Mouse (Mus musculus) midbrain, embryonic 11.5 days (tissue): ENCODE measurements around the gene Emd. TPM values are rescaled to one million over a fixed set of nuclear protein-coding genes. Genes with fewer than 3 reads are reported as not detected.

Experiments
- ATAC-seq: fragments of 200-750 bp; cut with Nextera tagmentation; 2 replicates; pipeline ENCODE4 v1.8.0; 2017; ENCODE audit warnings: moderate TSS enrichment, moderate library complexity; ENCODE audit not compliant: low FRiP score
- DNase-seq: peaks from one replicate; pipeline ENCODE4 v3.0.0; 2015; ENCODE audit warnings: low spot score; ENCODE audit errors: missing footprints
- H3K27ac ChIP-seq: fragments of 300-500 bp; sonication (generic); 2 replicates; pipeline ENCODE4 v1.5.1; 2014; ENCODE audit warnings: low read depth, low read length
- H3K27me3 ChIP-seq: fragments of 300-500 bp; sonication (generic); 2 replicates; pipeline ENCODE4 v1.6.1; 2014; ENCODE audit warnings: mild to moderate bottlenecking, low read length, moderate library complexity, mixed read lengths; ENCODE audit not compliant: control insufficient read depth, insufficient read depth
- H3K36me3 ChIP-seq: fragments of 300-500 bp; sonication (generic); 2 replicates; pipeline ENCODE4 v1.6.1; 2014; ENCODE audit warnings: mild to moderate bottlenecking, low read length, moderate library complexity, mixed read lengths; ENCODE audit not compliant: control insufficient read depth, insufficient read depth
- H3K4me1 ChIP-seq: fragments of 300-500 bp; sonication (generic); 2 replicates; pipeline ENCODE4 v1.6.1; 2014; ENCODE audit warnings: low read length; ENCODE audit not compliant: control insufficient read depth, insufficient read depth
- H3K4me2 ChIP-seq: fragments of 300-500 bp; sonication (generic); 2 replicates; pipeline ENCODE4 v1.6.1; 2014; ENCODE audit warnings: mild to moderate bottlenecking, moderate library complexity
- H3K4me3 ChIP-seq: fragments of 300-500 bp; sonication (generic); 2 replicates; pipeline ENCODE4 v1.5.1; 2014; ENCODE audit warnings: low read depth, low read length
- H3K9ac ChIP-seq: fragments of 300-500 bp; sonication (generic); 2 replicates; pipeline ENCODE4 v1.6.1; 2014; ENCODE audit warnings: low read length
- H3K9me3 ChIP-seq: fragments of 300-500 bp; sonication (generic); 2 replicates; pipeline ENCODE4 v1.6.1; 2016; ENCODE audit warnings: low read length; ENCODE audit not compliant: control insufficient read depth
- WGBS: fragments of 180-500 bp; shearing (Covaris S2); extraction: QIAGEN DNeasy Blood & Tissue Kit; methylation state at CpG from one replicate; pipeline ENCODE4 v1.1.7; 2014; 5-methylcytosine and 5-hydroxymethylcytosine counted together
- polyA plus RNA-seq: library from polyadenylated mRNA; unstranded; fragments of >200 nt; fragmentation: Nextera tagmentation; extraction: Ambion mirVana; gene quantifications from 2 replicates; pipeline ENCODE4 v1.2.1, GENCODE M21; 2014

Gene Emd
- polyA plus RNA-seq, 1 experiment from 2014 or later, result 25.2 TPM

GRCm38 (mm10) chrX:74244614-74245083 is 9.8 kb upstream of the Emd start:
- Histone ChIP-seq H3K4me1 (0 out of 2 replicates have a peak, but pooled peaks cover 3% of the 10 kb centered on the region), H3K27ac (no peak overlapping the region; the same call in 1 of the 2 replicates), H3K27me3 (no peaks in the 10 kb centered on the region), H3K4me3 (peak overlapping the region; percentile 56), H3K9ac (peak overlapping the region; percentile 73), H3K9me3 (no peaks in the 10 kb centered on the region), H3K4me2 (peak overlapping the region; percentile 71), H3K36me3 (peaks cover 10% of the 10 kb centered on the region; the same call in 1 of the 2 replicates)
- DNase-seq (no peak), ATAC-seq (peak; percentile 43)
- 27% methylated on average over 2 of the region's 3 CpGs for WGBS

- H3K9me3 ChIP-seq, result no peaks in the 10 kb centered on the region
- ATAC-seq, result no peak
- H3K9ac ChIP-seq, result peak overlapping the region; percentile 73
- H3K4me1 ChIP-seq, result 0 out of 2 replicates have a peak, but pooled peaks cover 3% of the 10 kb centered on the region
- peak; percentile 83 for DNase-seq
- 28% methylated on average over 1 of the region's 1 CpGs for WGBS
- peaks cover 10% of the 10 kb centered on the region; the same call in 1 of the 2 replicates for H3K36me3 ChIP-seq
- peak overlapping the region; percentile 71 for H3K4me2 ChIP-seq
- no peak overlapping the region for H3K27ac ChIP-seq
- H3K4me3 ChIP-seq, result peak overlapping the region; percentile 56
- H3K27me3 ChIP-seq, result no peaks in the 10 kb centered on the region
Observed at GRCm38 (mm10) chrX:74245107-74245506, 9.4 kb upstream of the Emd start.

- WGBS, result 20% methylated on average over 21 of the region's 21 CpGs
- Histone ChIP-seq H3K9ac (peak overlapping the region; percentile 73), H3K27me3 (no peaks in the 10 kb centered on the region), H3K4me2 (peak overlapping the region; percentile 71), H3K9me3 (no peaks in the 10 kb centered on the region), H3K4me1 (0 out of 2 replicates have a peak, but pooled peaks cover 3% of the 10 kb centered on the region), H3K36me3 (peaks cover 10% of the 10 kb centered on the region; the same call in 1 of the 2 replicates), H3K4me3 (peak overlapping the region; percentile 56), H3K27ac (peak overlapping the region; percentile 82; the same call in 1 of the 2 replicates)
- ATAC-seq (peak; percentile 58), DNase-seq (peak; percentile 94)
Observed at GRCm38 (mm10) chrX:74245687-74246086, 8.8 kb upstream of the Emd start.

- 21% methylated on average over 32 of the region's 38 CpGs for WGBS
- ATAC-seq (peak; percentile 90), DNase-seq (peak; percentile 95)
- Histone ChIP-seq H3K9me3 (no peaks in the 10 kb centered on the region), H3K4me1 (0 out of 2 replicates have a peak, but pooled peaks cover 3% of the 10 kb centered on the region), H3K27me3 (no peaks in the 10 kb centered on the region), H3K9ac (peak overlapping the region; percentile 73), H3K27ac (peak overlapping the region; percentile 82; the same call in 1 of the 2 replicates), H3K36me3 (peaks cover 6% of the 10 kb centered on the region; the same call in 1 of the 2 replicates), H3K4me2 (peak overlapping the region; percentile 71), H3K4me3 (peak overlapping the region; percentile 56)
Observed at GRCm38 (mm10) chrX:74246213-74246681, 8.2 kb upstream of the Emd start.

- Histone ChIP-seq H3K27ac (no peak overlapping the region), H3K9ac (peak overlapping the region; percentile 49), H3K4me2 (peak overlapping the region; percentile 42), H3K27me3 (no peaks in the 10 kb centered on the region), H3K36me3 (peaks cover 5% of the 10 kb centered on the region; the same call in 1 of the 2 replicates), H3K4me3 (peak overlapping the region; percentile 56), H3K4me1 (0 out of 2 replicates have a peak, but pooled peaks cover 3% of the 10 kb centered on the region), H3K9me3 (no peaks in the 10 kb centered on the region)
- ATAC-seq (peak; percentile 25; the same call in 1 of the 2 replicates), DNase-seq (no peak)
- WGBS, result 27% methylated on average over 13 of the region's 15 CpGs
Observed at GRCm38 (mm10) chrX:74246693-74247092, 7.8 kb upstream of the Emd start.

- peak; percentile 94 for DNase-seq
- no peaks in the 10 kb centered on the region for H3K27me3 ChIP-seq
- ATAC-seq, result no peak
- H3K9ac ChIP-seq, result no peak overlapping the region
- H3K27ac ChIP-seq, result no peak overlapping the region
- H3K9me3 ChIP-seq, result no peaks in the 10 kb centered on the region
- H3K4me2 ChIP-seq, result no peak overlapping the region
- no peak overlapping the region for H3K4me3 ChIP-seq
- H3K4me1 ChIP-seq, result 0 out of 2 replicates have a peak, but pooled peaks cover 3% of the 10 kb centered on the region
- H3K36me3 ChIP-seq, result no peaks in the 10 kb centered on the region
- 3% methylated on average over 3 of the region's 3 CpGs for WGBS
Observed at GRCm38 (mm10) chrX:74248651-74249050, 5.8 kb upstream of the Emd start.

DNA sequence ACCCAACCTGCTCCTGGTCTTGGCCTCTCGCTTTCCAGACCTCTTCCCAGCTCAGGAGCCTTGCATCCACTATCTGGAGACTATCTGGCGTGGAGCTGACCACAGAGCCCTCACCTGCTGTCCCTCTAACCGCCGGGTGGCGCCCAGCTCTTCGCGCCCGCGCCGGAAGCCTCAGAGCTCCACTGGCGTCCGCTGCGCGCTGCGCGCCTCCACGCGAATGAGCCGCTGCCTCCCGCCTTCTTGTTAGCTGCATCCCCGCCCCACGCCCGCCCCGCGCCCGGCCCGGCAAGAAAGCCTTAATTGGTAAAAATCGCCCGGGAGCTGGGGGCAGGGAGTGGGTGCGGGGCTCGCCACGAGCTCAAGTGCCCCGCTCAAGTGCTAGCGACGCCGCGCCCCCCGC is 4.9 kb upstream of the Emd start, which contains the start of gene Flna:
Gene Flna, minus strand, starts transcription at position 206 of the 400 bp plus-strand sequence.
- Histone ChIP-seq H3K27me3 (no peaks in the 10 kb centered on the region), H3K36me3 (no peaks in the 10 kb centered on the region), H3K9ac (peak within 1 kb of the TSS; percentile 64), H3K4me2 (peak within 1 kb of the TSS; percentile 56), H3K4me3 (peak within 1 kb of the TSS; percentile 36), H3K9me3 (no peaks in the 10 kb centered on the region), H3K4me1 (no peaks in the 10 kb centered on the region), H3K27ac (no peak within 1 kb of the TSS)
- DNase-seq (peak; percentile 88), ATAC-seq (no peak)
- WGBS, result 25% methylated on average over 38 of the region's 38 CpGs

GRCm38 (mm10) chrX:74254888-74255565 is 540 bp downstream of the Emd start:
- peak; percentile 14; the same call in 1 of the 2 replicates for ATAC-seq
- no peaks in the 10 kb centered on the region for H3K36me3 ChIP-seq
- H3K27me3 ChIP-seq, result no peaks in the 10 kb centered on the region
- no peak for DNase-seq
- peak overlapping the region; percentile 45 for H3K4me2 ChIP-seq
- H3K9me3 ChIP-seq, result no peaks in the 10 kb centered on the region
- no peaks in the 10 kb centered on the region for H3K4me1 ChIP-seq
- peak overlapping the region; percentile 55 for H3K4me3 ChIP-seq
- H3K9ac ChIP-seq, result peak overlapping the region; percentile 76
- peak overlapping the region; percentile 74 for H3K27ac ChIP-seq
- WGBS, result 29% methylated on average over 31 of the region's 31 CpGs

GRCm38 (mm10) chrX:74257746-74258145 is 3.3 kb downstream of the Emd start:
- Histone ChIP-seq H3K4me1 (no peaks in the 10 kb centered on the region), H3K4me2 (no peak overlapping the region), H3K36me3 (no peaks in the 10 kb centered on the region), H3K27me3 (no peaks in the 10 kb centered on the region), H3K9me3 (no peaks in the 10 kb centered on the region), H3K4me3 (no peak overlapping the region), H3K9ac (no peak overlapping the region), H3K27ac (no peak overlapping the region)
- ATAC-seq (no peak), DNase-seq (peak; percentile 4)
- WGBS, result 96% methylated on average over 3 of the region's 3 CpGs
